Mouse (Mus musculus): ENCODE measurements around the gene Tmem132d.

- TF ChIP-seq CTCF (conservative IDR thresholded peaks at IDR 0.05; ENCODE audit: insufficient read depth, insufficient read length, low read depth, low read length) (no peak), POLR2A (IDR thresholded peaks at IDR 0.05; ENCODE audit: low read depth, low read length) (no peak)
Measured at GRCm38 (mm10) chr5:128136818-128137217, 296.1 kb downstream of the Tmem132d start.
